Mouse (Mus musculus) MEL (cell line): ENCODE results near the gene Nr1h3. TPM values are rescaled to one million over a fixed set of nuclear protein-coding genes. Genes with fewer than 3 reads are reported as not detected.
A peak's percentile ranks its signal among the peaks of the same experiment; 100 is the strongest.

Experiments
- DNase-seq: peaks from one replicate; pipeline ENCODE4 v3.0.0; 2011; ENCODE audit warnings: low read depth, low spot score
- H3K27ac ChIP-seq: 2 replicates; pipeline ENCODE4 v1.5.1; 2012; ENCODE audit warnings: low read depth, mild to moderate bottlenecking, control low read depth, low read length, moderate library complexity; ENCODE audit not compliant: control insufficient read depth
- H3K27me3 ChIP-seq, 2 experiments: fragments of 150-350 bp in 1 of 2; sonication (generic) in 1 of 2; 2 replicates each; pipeline ENCODE4 v1.6.1; 2012; ENCODE audit warnings: low read length in 2 of 2, mild to moderate bottlenecking in 2 of 2, improper control_type of control experiment in 1 of 2, moderate library complexity in 1 of 2; ENCODE audit not compliant: insufficient read depth in 2 of 2, control insufficient read depth in 1 of 2
- H3K36me3 ChIP-seq, 2 experiments: 2 replicates each; pipeline ENCODE4 v1.6.1; 2012 to 2014; ENCODE audit warnings: low read length in 2 of 2, improper control_type of control experiment in 1 of 2, inconsistent platforms in 1 of 2, mild to moderate bottlenecking in 1 of 2; ENCODE audit not compliant: insufficient read depth in 2 of 2, control insufficient read depth in 1 of 2
- H3K4me1 ChIP-seq, 2 experiments: fragments of 150-350 bp in 1 of 2; sonication (generic) in 1 of 2; 2 replicates each; pipeline ENCODE4 v1.6.1; 2012; ENCODE audit warnings: low read length in 2 of 2, improper control_type of control experiment in 1 of 2, mild to moderate bottlenecking in 1 of 2; ENCODE audit not compliant: insufficient read depth in 2 of 2, control insufficient read depth in 1 of 2
- H3K4me3 ChIP-seq, 2 experiments: fragments of 150-350 bp in 1 of 2; sonication (generic) in 1 of 2; 2 replicates each; pipeline ENCODE4 v1.5.1; 2012; ENCODE audit warnings: low read depth in 2 of 2, low read length in 2 of 2, mild to moderate bottlenecking in 2 of 2, moderate library complexity in 2 of 2, control low read depth in 1 of 2, improper control_type of control experiment in 1 of 2; ENCODE audit not compliant: control insufficient read depth in 1 of 2, insufficient read depth in 1 of 2
- H3K79me2 ChIP-seq: 2 replicates; pipeline ENCODE4 v1.6.1; 2012; ENCODE audit warnings: mild to moderate bottlenecking, low read length, moderate library complexity; ENCODE audit not compliant: control insufficient read depth, poor library complexity, insufficient read depth
- H3K9ac ChIP-seq: 2 replicates; pipeline ENCODE4 v1.6.1; 2012; ENCODE audit warnings: low read depth, mild to moderate bottlenecking, control low read depth, low read length, moderate library complexity; ENCODE audit not compliant: control insufficient read depth, poor library complexity, severe bottlenecking
- H3K9me3 ChIP-seq: fragments of 150-350 bp; sonication (generic); replicated peaks from 2 replicates; pipeline ENCODE4 v1.6.1; 2012; ENCODE audit warnings: mild to moderate bottlenecking, low read length, improper control_type of control experiment, moderate library complexity; ENCODE audit not compliant: insufficient read depth
- BHLHE40 ChIP-seq: IDR thresholded peaks from 2 replicates; pipeline ENCODE4 v1.6.1; 2012; ENCODE audit warnings: low read depth, mild to moderate bottlenecking, inconsistent platforms, low read length, improper control_type of control experiment, borderline replicate concordance
- CHD1 ChIP-seq: IDR thresholded peaks from 2 replicates; pipeline ENCODE4 v1.6.1; 2012; ENCODE audit warnings: low read depth, mild to moderate bottlenecking, inconsistent platforms, low read length, improper control_type of control experiment
- CHD2 ChIP-seq: IDR thresholded peaks from 2 replicates; pipeline ENCODE4 v1.6.1; 2011; ENCODE audit warnings: low read length, improper control_type of control experiment
- CTCF ChIP-seq, 3 experiments: IDR thresholded peaks in 2 of 3; conservative IDR thresholded peaks in 1 of 3; 2 replicates each; pipeline ENCODE4 v1.5.1; 2011 to 2012; ENCODE audit warnings: low read length in 3 of 3, low read depth in 2 of 3, mild to moderate bottlenecking in 2 of 3, improper control_type of control experiment in 1 of 3, inconsistent platforms in 1 of 3, mixed read lengths in 1 of 3, moderate library complexity in 1 of 3; ENCODE audit not compliant: control insufficient read depth in 1 of 3, insufficient read depth in 1 of 3, poor library complexity in 1 of 3, severe bottlenecking in 1 of 3
- E2F4 ChIP-seq: IDR thresholded peaks from 2 replicates; pipeline ENCODE4 v1.6.1; 2011; ENCODE audit warnings: low read depth, low read length, improper control_type of control experiment, borderline replicate concordance
- ELF1 ChIP-seq: IDR thresholded peaks from 2 replicates; pipeline ENCODE4 v1.6.1; 2014; ENCODE audit warnings: low read depth, mild to moderate bottlenecking, inconsistent platforms, low read length, improper control_type of control experiment, moderate library complexity
- EP300 ChIP-seq, 2 experiments: IDR thresholded peaks; 2 replicates each; pipeline ENCODE4 v1.6.1; 2011; ENCODE audit warnings: improper control_type of control experiment in 2 of 2, low read length in 2 of 2, low read depth in 1 of 2, mild to moderate bottlenecking in 1 of 2
- ETS1 ChIP-seq: IDR thresholded peaks from 2 replicates; pipeline ENCODE4 v1.6.1; 2012; ENCODE audit warnings: low read depth, mild to moderate bottlenecking, inconsistent platforms, low read length, improper control_type of control experiment, moderate library complexity
- GABPA ChIP-seq: IDR thresholded peaks from 2 replicates; pipeline ENCODE4 v1.6.1; 2012; ENCODE audit warnings: low read depth, mild to moderate bottlenecking, inconsistent platforms, low read length, improper control_type of control experiment, moderate library complexity
- HCFC1 ChIP-seq: IDR thresholded peaks from 2 replicates; pipeline ENCODE4 v1.6.1; 2012; ENCODE audit warnings: low read depth, mild to moderate bottlenecking, inconsistent platforms, low read length, improper control_type of control experiment, moderate library complexity
- JUND ChIP-seq: IDR thresholded peaks from 2 replicates; pipeline ENCODE4 v1.6.1; 2011; ENCODE audit warnings: low read depth, mild to moderate bottlenecking, improper control_type of control experiment, low read length
- KAT2A ChIP-seq: conservative IDR thresholded peaks from 2 replicates; pipeline ENCODE4 v1.6.1; 2012; ENCODE audit warnings: low read depth, low read length, improper control_type of control experiment, inconsistent platforms
- MAFK ChIP-seq: IDR thresholded peaks from 2 replicates; pipeline ENCODE4 v1.6.1; 2011; ENCODE audit warnings: low read depth, mild to moderate bottlenecking, low read length, improper control_type of control experiment, borderline replicate concordance
- MAX ChIP-seq: IDR thresholded peaks from 2 replicates; pipeline ENCODE4 v1.6.1; 2011; ENCODE audit warnings: low read length, improper control_type of control experiment
- MAZ ChIP-seq: IDR thresholded peaks from 2 replicates; pipeline ENCODE4 v1.6.1; 2012; ENCODE audit warnings: low read depth, mild to moderate bottlenecking, inconsistent platforms, low read length, improper control_type of control experiment
- MEF2A ChIP-seq: IDR thresholded peaks from 2 replicates; pipeline ENCODE4 v1.6.1; 2014; ENCODE audit warnings: low read depth, mild to moderate bottlenecking, inconsistent platforms, low read length, improper control_type of control experiment; ENCODE audit not compliant: poor library complexity, insufficient replicate concordance, severe bottlenecking; ENCODE audit errors: extremely low read depth
- MXI1 ChIP-seq: IDR thresholded peaks from 2 replicates; pipeline ENCODE4 v1.6.1; 2011; ENCODE audit warnings: mild to moderate bottlenecking, low read depth, low read length, improper control_type of control experiment
- MYC ChIP-seq: IDR thresholded peaks from 2 replicates; pipeline ENCODE4 v1.6.1; 2011; ENCODE audit warnings: low read depth, mild to moderate bottlenecking, low read length, improper control_type of control experiment, moderate library complexity
- NRF1 ChIP-seq: IDR thresholded peaks from 2 replicates; pipeline ENCODE4 v1.6.1; 2014; ENCODE audit warnings: low read depth, mild to moderate bottlenecking, inconsistent platforms, low read length, improper control_type of control experiment, moderate library complexity; ENCODE audit not compliant: poor library complexity, insufficient read depth, severe bottlenecking
- POLR2AphosphoS2 ChIP-seq: IDR thresholded peaks from 2 replicates; pipeline ENCODE4 v1.6.1; 2011; ENCODE audit warnings: low read length, improper control_type of control experiment
- POLR2AphosphoS5 ChIP-seq: IDR thresholded peaks from 2 replicates; pipeline ENCODE4 v1.6.1; 2012; ENCODE audit warnings: low read depth, borderline replicate concordance, mild to moderate bottlenecking, inconsistent platforms, low read length, moderate library complexity, mixed read lengths
- RAD21 ChIP-seq: IDR thresholded peaks from 2 replicates; pipeline ENCODE4 v1.6.1; 2011; ENCODE audit warnings: mild to moderate bottlenecking, low read depth, low read length, improper control_type of control experiment
- RCOR1 ChIP-seq: IDR thresholded peaks from 2 replicates; pipeline ENCODE4 v1.6.1; 2012; ENCODE audit warnings: low read depth, mild to moderate bottlenecking, inconsistent platforms, low read length, improper control_type of control experiment
- SMC3 ChIP-seq: IDR thresholded peaks from 2 replicates; pipeline ENCODE4 v1.6.1; 2011; ENCODE audit warnings: low read depth, low read length, improper control_type of control experiment
- TAL1 ChIP-seq: IDR thresholded peaks from 2 replicates; pipeline ENCODE4 v1.6.1; 2012; ENCODE audit warnings: mild to moderate bottlenecking, inconsistent platforms, low read length, moderate library complexity, mixed read lengths
- TCF12 ChIP-seq: IDR thresholded peaks from 2 replicates; pipeline ENCODE4 v1.6.1; 2014; ENCODE audit warnings: low read depth, mild to moderate bottlenecking, inconsistent platforms, low read length, improper control_type of control experiment, moderate library complexity
- UBTF ChIP-seq: IDR thresholded peaks from 2 replicates; pipeline ENCODE4 v1.6.1; 2012; ENCODE audit warnings: low read depth, mild to moderate bottlenecking, inconsistent platforms, low read length, improper control_type of control experiment, moderate library complexity, borderline replicate concordance; ENCODE audit not compliant: insufficient read depth
- USF1 ChIP-seq: IDR thresholded peaks from 2 replicates; pipeline ENCODE4 v1.6.1; 2014; ENCODE audit warnings: low read depth, mild to moderate bottlenecking, inconsistent platforms, low read length, improper control_type of control experiment, moderate library complexity
- USF2 ChIP-seq, 2 experiments: IDR thresholded peaks; 2 replicates each; pipeline ENCODE4 v1.6.1; 2011 to 2012; ENCODE audit warnings: improper control_type of control experiment in 2 of 2, low read length in 2 of 2, borderline replicate concordance in 1 of 2, inconsistent platforms in 1 of 2, low read depth in 1 of 2, mild to moderate bottlenecking in 1 of 2; ENCODE audit not compliant: insufficient read depth in 1 of 2
- ZC3H11A ChIP-seq: IDR thresholded peaks from 2 replicates; pipeline ENCODE4 v1.6.1; 2012; ENCODE audit warnings: low read depth, mild to moderate bottlenecking, inconsistent platforms, low read length, improper control_type of control experiment
- ZKSCAN1 ChIP-seq: IDR thresholded peaks from 2 replicates; pipeline ENCODE4 v1.6.1; 2012; ENCODE audit warnings: low read depth, mild to moderate bottlenecking, inconsistent platforms, low read length, improper control_type of control experiment, moderate library complexity
- ZMIZ1 ChIP-seq: IDR thresholded peaks from 2 replicates; pipeline ENCODE4 v1.6.1; 2012; ENCODE audit warnings: low read depth, mild to moderate bottlenecking, inconsistent platforms, low read length, improper control_type of control experiment, moderate library complexity
- ZNF384 ChIP-seq: IDR thresholded peaks from 2 replicates; pipeline ENCODE4 v1.6.1; 2012; ENCODE audit warnings: low read depth, mild to moderate bottlenecking, inconsistent platforms, low read length, improper control_type of control experiment
- polyA plus RNA-seq, 2 experiments: library from polyadenylated mRNA; stranded (reverse) in 1 of 2; unstranded in 1 of 2; fragments of >175 nt in 1 of 2; fragments of >200 nt in 1 of 2; gene quantifications; 2 replicates each; pipeline versions ENCODE4 v1.2.1 to v1.2.4; 2012; ENCODE audit warnings: low replicate concordance in 2 of 2, low read depth in 1 of 2; ENCODE audit not compliant: insufficient read length in 2 of 2, insufficient read depth in 1 of 2, missing spikeins in 1 of 2
- total RNA-seq: library from RNA; depleted of rRNA; stranded (reverse); fragments of 300-350 nt; gene quantifications from 2 replicates; pipeline ENCODE4 v1.2.3, GENCODE M21; 2012; rRNA removed

Gene Nr1h3
- 3.5 and 4.7 TPM in 2 replicates for total RNA-seq
- polyA plus RNA-seq: 1 to 10 TPM in 1 of 2 experiments, not detected in 1; 6.9 TPM

DNA sequence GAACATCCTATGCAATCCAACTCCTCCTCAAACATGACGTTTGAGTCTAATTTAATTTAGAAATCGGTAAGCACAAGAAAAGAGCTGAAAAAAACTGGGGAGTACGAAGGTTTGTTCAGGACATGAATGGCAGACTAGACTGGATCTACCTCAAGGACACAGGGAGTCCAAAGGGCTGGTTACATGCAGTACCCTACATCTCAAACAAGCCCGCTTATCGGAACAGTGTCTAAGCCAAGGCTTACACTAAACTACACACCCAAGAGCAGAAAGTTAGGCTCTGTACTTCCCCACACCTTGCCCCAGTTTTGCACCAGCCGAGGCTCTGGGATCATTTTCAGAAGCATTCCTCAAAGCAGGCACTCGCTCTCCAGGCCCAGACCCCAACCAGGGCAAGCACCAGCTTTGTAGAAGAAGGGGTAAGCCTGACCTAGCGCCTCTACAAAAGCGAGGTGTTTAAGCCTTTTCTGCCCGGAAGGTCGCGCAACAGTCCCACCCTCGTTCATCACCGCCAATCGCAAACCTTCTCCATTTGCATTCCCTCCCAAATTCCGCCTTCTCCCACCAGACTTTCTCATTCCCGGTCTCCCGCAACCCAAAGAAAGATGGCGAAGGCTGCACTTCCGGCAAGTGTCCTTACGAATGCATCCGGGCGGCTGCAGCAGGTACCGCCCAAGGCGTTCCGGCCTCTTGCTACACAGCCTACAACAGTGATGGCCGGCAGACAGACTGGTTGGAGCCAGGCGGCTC lies at the start of gene Nr1h3, which contains the start of gene Acp2:
Gene Nr1h3, minus strand, starts transcription at position 613 of the 750 bp plus-strand sequence.
Gene Acp2, plus strand, starts transcription at position 664 of the 750 bp plus-strand sequence.
- Histone ChIP-seq H3K36me3 (peaks cover 0 to 9% of the 10 kb centered on the region in 2 experiments; a peak in 2 of 4 replicates), H3K9ac (peak within 1 kb of the TSS; percentile 77), H3K27ac (peak within 1 kb of the TSS; percentile 71), H3K27me3 (no peaks in the 10 kb centered on the region), H3K4me1 (peaks cover 0 to 10% of the 10 kb centered on the region in 2 experiments; a peak in 2 of 4 replicates), H3K9me3 (no peaks in the 10 kb centered on the region), H3K4me3 (peak within 1 kb of the TSS; percentile 78 to 82), H3K79me2 (peaks cover 3% of the 10 kb centered on the region; the same call in 1 of the 2 replicates)
- DNase-seq: peak; percentile 96
- TF ChIP-seq USF1: peak; percentile 28; the same call in 1 of the 2 replicates
- TF ChIP-seq CTCF (IDR thresholded peaks at IDR 0.05 in 2 of 3, conservative IDR thresholded peaks at IDR 0.05 in 1 of 3; ENCODE audit: control insufficient read depth in 1 of 3, insufficient read depth in 1 of 3, low read depth in 2 of 3, low read length in 3 of 3, poor library complexity in 1 of 3, severe bottlenecking in 1 of 3): no peak
- TF ChIP-seq TAL1: no peak
- no peak for TF ChIP-seq ETS1
- TF ChIP-seq MYC: 0 out of 2 replicates have a peak, but pooled peaks have one; percentile 77
- peak; percentile 90 for TF ChIP-seq TCF12
- TF ChIP-seq EP300 (IDR thresholded peaks at IDR 0.05; ENCODE audit: low read depth in 1 of 2, low read length in 2 of 2): 0 out of 4 replicates have a peak, but pooled peaks of 1 of the 2 experiments have one; percentile 38
- peak; percentile 66 for TF ChIP-seq MAX
- TF ChIP-seq BHLHE40: no peak
- TF ChIP-seq RCOR1: 0 out of 2 replicates have a peak, but pooled peaks have one; percentile 59
- peak; percentile 71 for TF ChIP-seq ZMIZ1
- peak; percentile 79 for TF ChIP-seq POLR2AphosphoS2
- peak; percentile 99 for TF ChIP-seq HCFC1
- no peak for TF ChIP-seq ZNF384
- no peak for TF ChIP-seq UBTF
- TF ChIP-seq MAZ: peak; percentile 52; the same call in 1 of the 2 replicates
- TF ChIP-seq MEF2A: no peak
- no peak for TF ChIP-seq POLR2AphosphoS5
- no peak for TF ChIP-seq MAFK
- TF ChIP-seq CHD1: 0 out of 2 replicates have a peak, but pooled peaks have one; percentile 42
- TF ChIP-seq JUND: 0 out of 2 replicates have a peak, but pooled peaks have one; percentile 29
- no peak; the same call in 1 of the 2 replicates for TF ChIP-seq GABPA
- peak; percentile 89 for TF ChIP-seq KAT2A
- TF ChIP-seq SMC3: 0 out of 2 replicates have a peak, but pooled peaks have one; percentile 8
- no peak for TF ChIP-seq CHD2
- TF ChIP-seq ZC3H11A: no peak
- no peak for TF ChIP-seq ZKSCAN1
- peak; percentile 33; the same call in 1 of the 2 replicates for TF ChIP-seq E2F4
- TF ChIP-seq MXI1: peak; percentile 81
- TF ChIP-seq NRF1: peak; percentile 38; the same call in 1 of the 2 replicates
- peak; percentile 86 for TF ChIP-seq ELF1
- no peak for TF ChIP-seq RAD21
- no peak for TF ChIP-seq USF2 (IDR thresholded peaks at IDR 0.05; ENCODE audit: borderline replicate concordance in 1 of 2, insufficient read depth in 1 of 2, low read depth in 1 of 2, low read length in 2 of 2)
